In genomic region chr4:154394123-154394722, GRCm38 (mm10) we compare ENCODE assay signal across 18 mouse cellular contexts. TPM values are rescaled to one million over a fixed set of nuclear protein-coding genes. Genes with fewer than 3 reads are reported as not detected.
A peak's percentile ranks its signal among the peaks of the same experiment; 100 is the strongest.
DNase-seq lines count a peak whose midpoint lies in the region; ATAC-seq and TF ChIP-seq lines count a peak whose summit lies in the region.
"Had no signal": no experiment of that assay in that cellular context is flagged by ENCODE, and none has a peak within 500 bp of the region (broad histone marks: within the 10 kb centered on the region; RNA-seq: fewer than 3 reads in every experiment).

No protein-coding gene starts in this region.

- no peak for TF ChIP-seq POLR2A in thymus, adult 2 months (IDR thresholded peaks at IDR 0.05; ENCODE audit: control insufficient read depth, extremely low read depth, insufficient read depth, low read length, poor library complexity)

- H3K27ac ChIP-seq in embryonic facial prominence, embryonic 10.5 days (replicated peaks) = peak overlapping the region; percentile 53
- H3K27ac ChIP-seq in thymus, adult 2 months (ENCODE audit: control insufficient read depth, insufficient read depth, low read length) = no peak overlapping the region
- H3K27ac ChIP-seq: forebrain, embryonic 15.5 days; kidney, embryonic 15.5 days had no signal

- 51% methylated on average over 7 of the region's 7 CpGs for WGBS in embryonic facial prominence, embryonic 10.5 days
- 85% methylated on average over 7 of the region's 7 CpGs for WGBS in thymus, adult 2 months

- H3K27me3 ChIP-seq in embryonic facial prominence, embryonic 10.5 days (replicated peaks; ENCODE audit: low read depth, poor library complexity, severe bottlenecking) = peaks cover 5% of the 10 kb centered on the region; the same call in 1 of the 2 replicates
- H3K27me3 ChIP-seq in thymus, adult 2 months (ENCODE audit: control insufficient read depth, insufficient read depth, low read length) = no peaks in the 10 kb centered on the region
- H3K27me3 ChIP-seq: forebrain, embryonic 15.5 days; limb, embryonic 12.5 days had no signal

- ATAC-seq in frontal cortex, adult (ENCODE audit: low TSS enrichment) = peak; percentile 69; the same call in 1 of the 2 replicates
- no peak for ATAC-seq in inflammation-experienced regulatory T-cells, adult 6 months
- ATAC-seq: CD4-positive, CD25-positive, alpha-beta regulatory T cell, adult 4 months; forebrain, embryonic 15.5 days; Patski had no signal

- intact Hi-C loops in left cerebral cortex, postnatal 10 days (cut with DNase I) = no loop called here

- no peak for TF ChIP-seq CTCF in thymus, adult 2 months (IDR thresholded peaks at IDR 0.05; ENCODE audit: borderline replicate concordance, control insufficient read depth, extremely low read depth, insufficient read depth, low read length, poor library complexity)

- peaks cover 67% of the 10 kb centered on the region for H3K4me1 ChIP-seq in embryonic facial prominence, embryonic 10.5 days
- no peaks in the 10 kb centered on the region for H3K4me1 ChIP-seq in thymus, adult 2 months (replicated peaks; ENCODE audit: control insufficient read depth, insufficient read depth, low read length)

- DNase-seq in frontal cortex, postnatal 25 days (ENCODE audit: low spot score in 2 of 2) = no peak
- peak; percentile 14 for DNase-seq in left cerebral cortex, adult 11 months (ENCODE audit: low spot score)
- DNase-seq in left cerebral cortex, adult 18-20 months (ENCODE audit: low spot score in 2 of 2) = no peak
- DNase-seq in embryonic facial prominence, embryonic 10.5 days (ENCODE audit: low spot score) = no peak
- DNase-seq in left cerebral cortex, postnatal 10 days (ENCODE audit: extremely low spot score in 1 of 2, low spot score in 2 of 2) = peak; percentile 20 to 30
- DNase-seq in thymus, adult 2 months = no peak
- DNase-seq: thymus, postnatal 25 days had no signal

- no peak overlapping the region for H3K4me3 ChIP-seq in embryonic facial prominence, embryonic 10.5 days
- no peak overlapping the region for H3K4me3 ChIP-seq in thymus, adult 2 months (ENCODE audit: control insufficient read depth, insufficient read depth, low read length)
- H3K4me3 ChIP-seq: forebrain, embryonic 15.5 days; kidney, embryonic 15.5 days; limb, embryonic 12.5 days had no signal

- H3K9me3 ChIP-seq in embryonic facial prominence, embryonic 10.5 days = no peaks in the 10 kb centered on the region
- H3K9me3 ChIP-seq: forebrain, embryonic 15.5 days; kidney, embryonic 15.5 days; limb, embryonic 12.5 days had no signal

- 0 out of 2 replicates have a peak, but pooled peaks cover 4% of the 10 kb centered on the region for H3K36me3 ChIP-seq in embryonic facial prominence, embryonic 10.5 days (replicated peaks)
- H3K36me3 ChIP-seq in thymus, adult 2 months (ENCODE audit: control insufficient read depth, insufficient read depth, low read length) = no peaks in the 10 kb centered on the region
- H3K36me3 ChIP-seq: forebrain, embryonic 15.5 days; kidney, embryonic 15.5 days; limb, embryonic 12.5 days had no signal

RNA-seq across cellular contexts. Expression of gene B230104I21Rik, which starts 58.3 kb away (rescaled TPM):
- total RNA-seq in left cerebral cortex, adult 18-20 months (2021) = not detected
- not detected in 2 replicates for polyA plus RNA-seq in embryonic facial prominence, embryonic 10.5 days (2016; fragmentation: Nextera tagmentation; extraction: Ambion mirVana)
- total RNA-seq in left cerebral cortex, postnatal 10 days (2021) = not detected
- not detected for polyA plus RNA-seq in inflammation-experienced regulatory T-cells, adult 6 months (2017; shearing (Covaris generic))
- not detected in 2 replicates for polyA plus RNA-seq in thymus, adult 2 months (2012; rRNA removed)
- total RNA-seq: adrenal gland, postnatal 14 days had no signal
- polyA plus RNA-seq: CD4-positive, CD25-positive, alpha-beta regulatory T cell, adult 4 months; embryonic facial prominence, embryonic 11.5 days; gonadal fat pad, adult 2 months; kidney, embryonic 15.5 days; lung, postnatal 0 days; Patski had no signal

Comparison
In these comparisons a context has a peak if more than half of its experiments do, and no peak if none do; other contexts are left out.
1. DNase-seq: peak in left cerebral cortex, adult 11 months (single experiment) and left cerebral cortex, postnatal 10 days (2 of 2); none in frontal cortex, postnatal 25 days (0 of 2), left cerebral cortex, adult 18-20 months (0 of 2), embryonic facial prominence, embryonic 10.5 days (single experiment) and thymus, adult 2 months (single experiment).